Mouse (Mus musculus): Measurements from ENCODE around the gene B3galt1.

DNA sequence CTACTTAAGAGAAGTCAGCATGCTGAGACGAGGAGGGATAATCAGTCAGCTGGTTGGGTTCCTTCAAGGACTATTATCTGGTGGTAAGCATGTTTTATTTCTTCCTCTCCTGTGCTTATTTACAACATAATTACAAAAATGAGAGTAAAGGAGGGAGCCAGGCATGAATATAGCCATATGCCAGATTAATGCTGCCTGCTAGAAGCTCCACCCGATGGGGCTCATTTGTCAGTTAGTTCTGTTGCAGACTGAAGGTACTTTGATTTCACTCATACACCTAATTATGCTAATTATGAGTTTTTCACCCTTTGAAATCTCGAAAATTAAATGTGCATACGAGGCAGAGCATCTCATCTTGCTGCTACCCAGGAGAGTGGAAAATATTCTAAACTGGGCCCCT lies 539.0 kb downstream of the B3galt1 start:
- no peak for TF ChIP-seq EP300 (IDR thresholded peaks at IDR 0.05; ENCODE audit: insufficient read depth, low read depth, low read length)
- no peak for TF ChIP-seq POLR2A (IDR thresholded peaks at IDR 0.05; ENCODE audit: insufficient read depth, low read length)
